Mouse (Mus musculus) mesoderm, embryonic 11.5 days (tissue): ENCODE results near the gene Ccdc180.

Experiments used
- DNase-seq: peaks from one replicate; pipeline ENCODE4 v3.0.0-alpha.2; 2012; ENCODE audit warnings: low read depth, low spot score

The Ccdc180 gene

GRCm38 (mm10) chr4:45971806-45972447 is 81.8 kb downstream of the Ccdc180 start:
- DNase-seq = peak; percentile 97

GRCm38 (mm10) chr4:45972448-45972854 is 82.3 kb downstream of the Ccdc180 start:
- DNase-seq = no peak

GRCm38 (mm10) chr4:45972951-45973350 is 82.8 kb downstream of the Ccdc180 start:
- DNase-seq = no peak

- DNase-seq = no peak
Measured at GRCm38 (mm10) chr4:45976931-45977667, 87.0 kb downstream of the Ccdc180 start.

- no peak for DNase-seq
Measured at GRCm38 (mm10) chr4:45979916-45980315, 89.8 kb downstream of the Ccdc180 start.

- DNase-seq = no peak
Measured at GRCm38 (mm10) chr4:45981054-45981453, 91.0 kb downstream of the Ccdc180 start.

- no peak for DNase-seq
Measured at GRCm38 (mm10) chr4:45990427-45991135, 100.5 kb downstream of the Ccdc180 start.

GRCm38 (mm10) chr4:45998536-45998935 is 108.4 kb downstream of the Ccdc180 start:
- DNase-seq = no peak
